Mouse (Mus musculus) midbrain, embryonic 15.5 days (tissue): ENCODE data around the gene Trpc4ap. TPM values are rescaled to one million over a fixed set of nuclear protein-coding genes. Genes with fewer than 3 reads are reported as not detected.

Experiments
- ATAC-seq: fragments of 200-750 bp; cut with Nextera tagmentation; replicated peaks from 2 replicates; pipeline ENCODE4 v1.8.0; 2017; ENCODE audit warnings: moderate TSS enrichment
- H3K27ac ChIP-seq: fragments of 300-500 bp; sonication (generic); 2 replicates; pipeline ENCODE4 v1.5.1; 2015; ENCODE audit warnings: mild to moderate bottlenecking, inconsistent platforms
- H3K27me3 ChIP-seq: fragments of 300-500 bp; sonication (generic); replicated peaks from 2 replicates; pipeline ENCODE4 v1.6.1; 2015; ENCODE audit warnings: inconsistent platforms
- H3K36me3 ChIP-seq: fragments of 300-500 bp; sonication (generic); replicated peaks from 2 replicates; pipeline ENCODE4 v1.6.1; 2015; ENCODE audit warnings: inconsistent platforms
- H3K4me1 ChIP-seq: fragments of 300-500 bp; sonication (generic); 2 replicates; pipeline ENCODE4 v1.6.1; 2015; ENCODE audit warnings: inconsistent platforms
- H3K4me2 ChIP-seq: fragments of 300-500 bp; sonication (generic); 2 replicates; pipeline ENCODE4 v1.6.1; 2015; ENCODE audit warnings: inconsistent platforms, mild to moderate bottlenecking, moderate library complexity
- H3K4me3 ChIP-seq: fragments of 300-500 bp; sonication (generic); 2 replicates; pipeline ENCODE4 v1.5.1; 2015; ENCODE audit warnings: mild to moderate bottlenecking, inconsistent platforms
- H3K9ac ChIP-seq: fragments of 300-500 bp; sonication (generic); 2 replicates; pipeline ENCODE4 v1.6.1; 2015; ENCODE audit warnings: mild to moderate bottlenecking, inconsistent platforms
- H3K9me3 ChIP-seq: fragments of 300-500 bp; sonication (generic); 2 replicates; pipeline ENCODE4 v1.6.1; 2016; ENCODE audit warnings: inconsistent platforms
- WGBS: fragments of 180-500 bp; shearing (Covaris S2); methylation state at CpG from one replicate; pipeline ENCODE4 v1.1.7; 2015; ENCODE audit warnings: mixed read lengths; 5-methylcytosine and 5-hydroxymethylcytosine counted together
- polyA plus RNA-seq: library from polyadenylated mRNA; unstranded; fragments of >200 nt; fragmentation: Nextera tagmentation; extraction: Ambion mirVana; gene quantifications from 2 replicates; pipeline ENCODE4 v1.2.1, GENCODE M21; 2015

Trpc4ap gene
- polyA plus RNA-seq, 1 experiment from 2014 or later: 166 TPM

GRCm38 (mm10) chr2:155634562-155634961 lies 57.6 kb downstream of the Trpc4ap start:
- 87% methylated on average over 8 of the region's 8 CpGs for WGBS

GRCm38 (mm10) chr2:155633731-155634130 lies 58.5 kb downstream of the Trpc4ap start:
- H3K9me3 ChIP-seq: no peaks in the 10 kb centered on the region
- peaks cover 16% of the 10 kb centered on the region for H3K4me1 ChIP-seq
- 90% methylated on average over 9 of the region's 9 CpGs for WGBS
- ATAC-seq: no peak
- peaks cover 51% of the 10 kb centered on the region for H3K36me3 ChIP-seq
- no peak overlapping the region for H3K4me3 ChIP-seq
- H3K27me3 ChIP-seq: peaks cover 45% of the 10 kb centered on the region
- no peak overlapping the region for H3K9ac ChIP-seq
- H3K27ac ChIP-seq: no peak overlapping the region
- H3K4me2 ChIP-seq: no peak overlapping the region

More at GRCm38 (mm10) chr2:155634562-155634961, 57.6 kb downstream of the Trpc4ap start:
- Histone ChIP-seq H3K4me1 (peaks cover 8% of the 10 kb centered on the region), H3K4me3 (no peak overlapping the region), H3K27ac (no peak overlapping the region), H3K4me2 (no peak overlapping the region), H3K9ac (no peak overlapping the region), H3K9me3 (no peaks in the 10 kb centered on the region), H3K36me3 (peaks cover 51% of the 10 kb centered on the region), H3K27me3 (peaks cover 41% of the 10 kb centered on the region)
- no peak for ATAC-seq

GRCm38 (mm10) chr2:155633121-155633520 lies 59.1 kb downstream of the Trpc4ap start:
- Histone ChIP-seq H3K4me2 (no peak overlapping the region), H3K36me3 (peaks cover 45% of the 10 kb centered on the region)
- 71% methylated on average over 19 of the region's 19 CpGs for WGBS

GRCm38 (mm10) chr2:155632138-155632936 lies 59.8 kb downstream of the Trpc4ap start:
- Histone ChIP-seq H3K27ac (no peak overlapping the region), H3K9ac (no peak overlapping the region), H3K36me3 (peaks cover 39% of the 10 kb centered on the region), H3K27me3 (peaks cover 59% of the 10 kb centered on the region), H3K4me2 (no peak overlapping the region), H3K4me1 (peaks cover 17% of the 10 kb centered on the region), H3K9me3 (no peaks in the 10 kb centered on the region), H3K4me3 (no peak overlapping the region)
- 73% methylated on average over 30 of the region's 30 CpGs for WGBS
- no peak for ATAC-seq

More at GRCm38 (mm10) chr2:155633121-155633520, 59.1 kb downstream of the Trpc4ap start:
- Histone ChIP-seq H3K27me3 (peaks cover 51% of the 10 kb centered on the region), H3K4me1 (peaks cover 17% of the 10 kb centered on the region), H3K27ac (no peak overlapping the region), H3K4me3 (no peak overlapping the region), H3K9ac (no peak overlapping the region), H3K9me3 (no peaks in the 10 kb centered on the region)
- ATAC-seq: no peak

GRCm38 (mm10) chr2:155630590-155631416 lies 61.4 kb downstream of the Trpc4ap start:
- no peak for ATAC-seq
- H3K9ac ChIP-seq: no peak overlapping the region
- no peak overlapping the region for H3K27ac ChIP-seq

GRCm38 (mm10) chr2:155630153-155630552 lies 62.0 kb downstream of the Trpc4ap start:
- Histone ChIP-seq H3K4me3 (no peak overlapping the region), H3K27me3 (peaks cover 60% of the 10 kb centered on the region), H3K9ac (no peak overlapping the region), H3K4me2 (no peak overlapping the region), H3K9me3 (no peaks in the 10 kb centered on the region), H3K36me3 (peaks cover 20% of the 10 kb centered on the region), H3K27ac (no peak overlapping the region), H3K4me1 (peaks cover 17% of the 10 kb centered on the region)
- WGBS: 32% methylated on average over 20 of the region's 20 CpGs
- no peak for ATAC-seq

More at GRCm38 (mm10) chr2:155630590-155631416, 61.4 kb downstream of the Trpc4ap start:
- WGBS: 21% methylated on average over 43 of the region's 43 CpGs
- Histone ChIP-seq H3K27me3 (peaks cover 60% of the 10 kb centered on the region), H3K4me1 (peaks cover 17% of the 10 kb centered on the region), H3K9me3 (no peaks in the 10 kb centered on the region), H3K4me3 (no peak overlapping the region), H3K4me2 (no peak overlapping the region), H3K36me3 (peaks cover 26% of the 10 kb centered on the region)

- Histone ChIP-seq H3K4me2 (peak overlapping the region; percentile 69), H3K4me3 (peak overlapping the region; percentile 36), H3K4me1 (peaks cover 17% of the 10 kb centered on the region), H3K27me3 (peaks cover 57% of the 10 kb centered on the region), H3K36me3 (peaks cover 13% of the 10 kb centered on the region; the same call in 1 of the 2 replicates), H3K9me3 (no peaks in the 10 kb centered on the region), H3K9ac (peak overlapping the region; percentile 36), H3K27ac (peak overlapping the region; percentile 21; the same call in 1 of the 2 replicates)
- WGBS: 2% methylated on average over 34 of the region's 35 CpGs
- ATAC-seq: peak; percentile 65
Measured at GRCm38 (mm10) chr2:155629231-155629661, 62.9 kb downstream of the Trpc4ap start.

- Histone ChIP-seq H3K4me1 (peaks cover 17% of the 10 kb centered on the region), H3K27ac (no peak overlapping the region), H3K4me3 (no peak overlapping the region), H3K9me3 (no peaks in the 10 kb centered on the region), H3K27me3 (peaks cover 57% of the 10 kb centered on the region), H3K36me3 (peaks cover 5% of the 10 kb centered on the region; the same call in 1 of the 2 replicates), H3K9ac (no peak overlapping the region), H3K4me2 (peak overlapping the region; percentile 69; the same call in 1 of the 2 replicates)
- no peak for ATAC-seq
- WGBS: 79% methylated on average over 13 of the region's 13 CpGs
Measured at GRCm38 (mm10) chr2:155628519-155628918, 63.7 kb downstream of the Trpc4ap start.

GRCm38 (mm10) chr2:155628112-155628511 lies 64.1 kb downstream of the Trpc4ap start:
- 89% methylated on average over 9 of the region's 9 CpGs for WGBS
- ATAC-seq: no peak
- no peak overlapping the region for H3K4me3 ChIP-seq
- H3K9ac ChIP-seq: no peak overlapping the region
- H3K4me1 ChIP-seq: peaks cover 17% of the 10 kb centered on the region
- H3K27ac ChIP-seq: no peak overlapping the region
- no peaks in the 10 kb centered on the region for H3K9me3 ChIP-seq
- no peak overlapping the region for H3K4me2 ChIP-seq
- peaks cover 54% of the 10 kb centered on the region for H3K27me3 ChIP-seq
- H3K36me3 ChIP-seq: peaks cover 4% of the 10 kb centered on the region; the same call in 1 of the 2 replicates

GRCm38 (mm10) chr2:155627030-155627738 lies 65.0 kb downstream of the Trpc4ap start:
- no peak overlapping the region for H3K9ac ChIP-seq

GRCm38 (mm10) chr2:155626277-155626676 lies 65.9 kb downstream of the Trpc4ap start:
- ATAC-seq: no peak
- no peak overlapping the region for H3K4me3 ChIP-seq
- no peak overlapping the region for H3K27ac ChIP-seq
- 57% methylated on average over 15 of the region's 15 CpGs for whole genome bisulfite sequencing
- peaks cover 35% of the 10 kb centered on the region for H3K27me3 ChIP-seq
- no peak overlapping the region for H3K4me2 ChIP-seq
- no peaks in the 10 kb centered on the region for H3K36me3 ChIP-seq
- no peak overlapping the region for H3K9ac ChIP-seq
- peaks cover 17% of the 10 kb centered on the region for H3K4me1 ChIP-seq
- no peaks in the 10 kb centered on the region for H3K9me3 ChIP-seq

More at GRCm38 (mm10) chr2:155627030-155627738, 65.0 kb downstream of the Trpc4ap start:
- Histone ChIP-seq H3K9me3 (no peaks in the 10 kb centered on the region), H3K27me3 (peaks cover 44% of the 10 kb centered on the region), H3K27ac (no peak overlapping the region), H3K4me1 (peaks cover 17% of the 10 kb centered on the region), H3K4me2 (no peak overlapping the region), H3K4me3 (no peak overlapping the region), H3K36me3 (peaks cover 4% of the 10 kb centered on the region; the same call in 1 of the 2 replicates)
- 48% methylated on average over 21 of the region's 21 CpGs for WGBS
- no peak for ATAC-seq
